Mouse (Mus musculus) C2C12 (cell line): ENCODE data around the gene Cdk14.

Source experiments
- CEBPB ChIP-seq: IDR thresholded peaks from one replicate; pipeline ENCODE4 v1.6.1; 2011; ENCODE audit warnings: low read depth, mild to moderate bottlenecking, control low read depth, moderate library complexity
- CTCF ChIP-seq: IDR thresholded peaks from one replicate; pipeline ENCODE4 v1.5.1; 2011; ENCODE audit not compliant: control insufficient read depth, insufficient read depth, insufficient read length
- FOSL1 ChIP-seq: IDR thresholded peaks from one replicate; pipeline ENCODE4 v1.8.0; 2011; ENCODE audit warnings: mild to moderate bottlenecking, low read length; ENCODE audit not compliant: poor library complexity, insufficient read depth, severe bottlenecking
- USF1 ChIP-seq: IDR thresholded peaks from one replicate; pipeline ENCODE4 v1.6.1; 2011; ENCODE audit warnings: low read depth, mild to moderate bottlenecking, control low read depth, moderate library complexity

GRCm38 (mm10) chr5:5266787-5267126 is 153.4 kb downstream of the Cdk14 start:
- TF ChIP-seq CTCF (no peak), FOSL1 (no peak), USF1 (no peak), CEBPB (no peak)
